8 mouse cellular contexts compared by ENCODE assay signal in genomic region chr19:10576690-10577561, GRCm38 (mm10). TPM values are rescaled to one million over a fixed set of nuclear protein-coding genes. Genes with fewer than 3 reads are reported as not detected.
DNase-seq lines count a peak whose midpoint lies in the region; ATAC-seq and TF ChIP-seq lines count a peak whose summit lies in the region.

Cyb561a3 (plus strand) TSS chr19:10577172.
Tmem138 (minus strand) TSS chr19:10577362.

- peak within 1 kb of the TSS; percentile 88 for H3K4me2 ChIP-seq in hindbrain, postnatal 0 days (ENCODE audit: low read depth, low read length)

- H3K36me3 ChIP-seq in hindbrain, postnatal 0 days (ENCODE audit: insufficient read depth, low read length): peaks cover 28% of the 10 kb centered on the region; the same call in 1 of the 2 replicates

- H3K4me3 ChIP-seq in gastrocnemius, adult 2 months: peak within 1 kb of the TSS; percentile 92
- H3K4me3 ChIP-seq in hindbrain, postnatal 0 days (ENCODE audit: low read length): peak within 1 kb of the TSS; percentile 62
- H3K4me3 ChIP-seq in left cerebral cortex, adult 2 months: peak within 1 kb of the TSS; percentile 69

- H3K9ac ChIP-seq in hindbrain, postnatal 0 days (replicated peaks; ENCODE audit: low read length): peak within 1 kb of the TSS; percentile 80

- intact Hi-C loops in gastrocnemius, adult 2 months (cut with DNase I): loop anchor here (2.0 kb wide), 2 partner anchors 22 to 28 kb away; partner anchors contain the start of genes Ddb1 and Tkfc
- intact Hi-C loops in left cerebral cortex, adult 2 months (cut with DNase I): loop anchor here (1.0 to 2.0 kb wide), 3 partner anchors 22 to 52 kb away; partner anchors contain the start of genes Cpsf7, Ddb1 and Tkfc

- peak; percentile 72 for TF ChIP-seq CTCF in gastrocnemius, adult 2 months (IDR thresholded peaks at IDR 0.05)
- peak; percentile 73 for TF ChIP-seq CTCF in hindbrain, postnatal 0 days (IDR thresholded peaks at IDR 0.05; ENCODE audit: low read depth)
- TF ChIP-seq CTCF in left cerebral cortex, adult 2 months (IDR thresholded peaks at IDR 0.05): peak; percentile 62

- H3K27ac ChIP-seq in gastrocnemius, adult 2 months: peak within 1 kb of the TSS; percentile 97
- peak within 1 kb of the TSS; percentile 90 for H3K27ac ChIP-seq in hindbrain, postnatal 0 days
- H3K27ac ChIP-seq in left cerebral cortex, adult 2 months: peak within 1 kb of the TSS; percentile 99

- WGBS in hindbrain, postnatal 0 days: under 1% methylated on average over 44 of the region's 44 CpGs

- no peaks in the 10 kb centered on the region for H3K9me3 ChIP-seq in hindbrain, postnatal 0 days (ENCODE audit: low read length)

- H3K27me3 ChIP-seq in hindbrain, postnatal 0 days (ENCODE audit: insufficient read depth, low read length): no peaks in the 10 kb centered on the region

- peaks cover 5% of the 10 kb centered on the region; the same call in 1 of the 2 replicates for H3K4me1 ChIP-seq in hindbrain, postnatal 0 days (ENCODE audit: insufficient read depth, low read length)

- peak; percentile 95 for ATAC-seq in common myeloid progenitor, adult 5-6 weeks (replicated peaks; ENCODE audit: low read depth, poor library complexity, severe bottlenecking)
- peak; percentile 97 for ATAC-seq in hindbrain, postnatal 0 days
- ATAC-seq in megakaryocyte, adult 5-6 weeks (ENCODE audit: poor library complexity, severe bottlenecking): peak; percentile 86

- DNase-seq in ZHBTc4 (ENCODE audit: low read depth, low spot score): peak; percentile 96
- DNase-seq in gastrocnemius, adult 2 months: peak; percentile 92
- DNase-seq in hindbrain, postnatal 0 days (ENCODE audit: low spot score): peak; percentile 97
- DNase-seq in left cerebral cortex, adult 2 months (ENCODE audit: extremely low spot score in 1 of 2, low spot score in 2 of 2): peak; percentile 90 to 93
- DNase-seq in right cerebral cortex, adult 2 months (ENCODE audit: low spot score in 2 of 2): peak; percentile 93 to 95
- DNase-seq in urinary bladder, postnatal 14 days (ENCODE audit: low spot score): peak; percentile 92

RNA-seq across cellular contexts. Expression of gene Cyb561a3, which starts in this region (rescaled TPM):
- 30.9 and 32.4 TPM in 2 replicates for total RNA-seq in common myeloid progenitor, adult 5-6 weeks (2017)
- 1 to 10 TPM; 6.3 to 6.4 TPM for total RNA-seq in gastrocnemius, adult 2 months (2021)
- 18.0 TPM in 2 replicates for total RNA-seq in hindbrain, postnatal 0 days (2014; rRNA removed)
- polyA plus RNA-seq in hindbrain, postnatal 0 days (2015; fragmentation: Nextera tagmentation; extraction: Ambion mirVana): 15.6 and 16.6 TPM in 2 replicates
- 10 to 100 TPM; 12.7 to 12.8 TPM for total RNA-seq in left cerebral cortex, adult 2 months (2021)
- total RNA-seq in megakaryocyte, adult 5-6 weeks (2015): 37.2 and 38.8 TPM in 2 replicates
- total RNA-seq in megakaryocyte, adult 5-6 weeks (2017): 36.1 and 38.3 TPM in 2 replicates

RNA-seq across cellular contexts. Expression of gene Tmem138, which starts in this region (rescaled TPM):
- 6.0 and 15.9 TPM in 2 replicates for total RNA-seq in common myeloid progenitor, adult 5-6 weeks (2017)
- 1 to 10 TPM; 1.5 TPM for total RNA-seq in gastrocnemius, adult 2 months (2021)
- total RNA-seq in hindbrain, postnatal 0 days (2014; rRNA removed): 15.1 and 16.6 TPM in 2 replicates
- polyA plus RNA-seq in hindbrain, postnatal 0 days (2015; fragmentation: Nextera tagmentation; extraction: Ambion mirVana): 34.6 and 35.7 TPM in 2 replicates
- total RNA-seq in left cerebral cortex, adult 2 months (2021): 10 to 100 TPM; 12.2 to 13.8 TPM
- 14.1 and 16.7 TPM in 2 replicates for total RNA-seq in megakaryocyte, adult 5-6 weeks (2015)
- total RNA-seq in megakaryocyte, adult 5-6 weeks (2017): 2.1 and 4.0 TPM in 2 replicates

Comparison
In these comparisons a context has a peak if more than half of its experiments do, and no peak if none do; other contexts are left out.
1. Peak in every context shown above with its lines: DNase-seq, ATAC-seq, H3K4me3 ChIP-seq and H3K27ac ChIP-seq.